Mouse (Mus musculus) regulatory T cell (primary cell): ENCODE measurements at regions not wholly inside any gene's neighbourhood (a gene's known extent, or its start where the extent isn't known, plus 50 kb on each side); places are given as distances from the start of the nearest gene placed in this dataset.

Experiments used
- in situ Hi-C: fragments of 300-600 bp; cut with MboI, MseI; formaldehyde crosslinking; loops from one replicate; pipeline ENCODE4 v1.15.1; 2025; ENCODE audit warnings: high pct_unique_total_duplicates

- in situ Hi-C loops = no loop called here
These were observed 505.9 kb downstream of the Gm6685 start for GRCm38 (mm10) chr11:27833736-27834135.

GRCm38 (mm10) chr11:27799826-27800620 lies 539.6 kb downstream of the Gm6685 start:
- in situ Hi-C loops = no loop called here

- in situ Hi-C loops = no loop called here
These were observed 585.8 kb downstream of the Gm6685 start for GRCm38 (mm10) chr11:27753913-27754218.

- in situ Hi-C loops = no loop called here
These were observed 586.3 kb downstream of the Gm6685 start for GRCm38 (mm10) chr11:27753212-27753912.

- in situ Hi-C loops = no loop called here
These were observed 613.6 kb downstream of the Gm6685 start for GRCm38 (mm10) chr11:27726109-27726508.

GRCm38 (mm10) chr11:27721346-27721745 lies 618.3 kb downstream of the Gm6685 start:
- in situ Hi-C loops = no loop called here

GRCm38 (mm10) chr11:27672436-27672835 lies 667.2 kb downstream of the Gm6685 start:
- in situ Hi-C loops = loop anchor here (10.0 kb wide), 1 partner anchor 892 kb away; no protein-coding TSS in a partner anchor
